Mouse (Mus musculus) cerebellum, adult 2 months (tissue): Measurements from ENCODE around the gene Dag1.
"Not testable (repeated sequence)": the region's sequence is repeated elsewhere in the genome, so short reads cannot be mapped to it uniquely, and the experiment has no call there.

Source experiments
- CTCF ChIP-seq: fragments of 200-500 bp; IDR thresholded peaks from 2 replicates; pipeline ENCODE4 v1.5.1; 2011; ENCODE audit warnings: low read depth, mild to moderate bottlenecking, control low read depth, low read length, moderate library complexity, borderline replicate concordance; ENCODE audit not compliant: insufficient read depth
- POLR2A ChIP-seq: fragments of 200-500 bp; IDR thresholded peaks from 2 replicates; pipeline ENCODE4 v1.6.1; 2011; ENCODE audit warnings: low read length, control low read depth, borderline replicate concordance; ENCODE audit not compliant: insufficient read depth

DNA sequence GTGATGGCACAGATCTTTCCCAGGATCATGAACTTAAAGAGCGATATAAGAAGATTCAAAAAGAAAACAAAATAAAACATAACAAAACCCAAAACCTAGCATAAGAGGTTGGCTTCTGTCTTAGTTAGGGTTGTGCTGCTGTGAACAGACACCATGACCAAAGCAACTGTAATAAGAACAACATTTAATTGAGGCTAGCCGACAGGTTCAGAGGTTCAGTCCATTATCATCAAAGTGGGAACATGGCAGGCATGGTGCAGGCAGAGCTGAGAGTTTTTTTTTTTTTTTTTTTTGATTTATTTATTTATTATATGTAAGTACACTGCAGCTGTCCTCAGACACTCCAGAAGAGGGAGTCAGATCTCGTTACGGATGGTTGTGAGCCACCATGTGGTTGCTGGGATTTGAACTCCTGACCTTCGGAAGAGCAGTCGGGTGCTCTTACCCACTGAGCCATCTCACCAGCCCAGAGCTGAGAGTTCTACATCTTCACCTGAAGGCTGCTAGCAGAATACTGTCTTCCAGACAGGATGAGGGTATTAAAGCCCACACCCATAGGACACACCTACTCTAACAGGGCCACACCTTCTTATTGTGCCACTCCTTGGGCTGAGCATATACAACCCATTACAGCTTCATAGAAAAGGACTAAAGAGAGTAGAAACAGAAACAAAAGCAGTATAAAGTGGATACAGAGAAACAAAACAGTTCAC is 23.9 kb upstream of the Dag1 start:
- not testable (repeated sequence) for TF ChIP-seq CTCF, POLR2A
